Mouse (Mus musculus) B cell, adult 2 months (primary cell): Measurements from ENCODE around the gene Ccdc150.

Source experiments
- DNase-seq, 2 experiments: peaks; one replicate each; pipeline ENCODE4 v3.0.0; 2022

Ccdc150 gene

DNA sequence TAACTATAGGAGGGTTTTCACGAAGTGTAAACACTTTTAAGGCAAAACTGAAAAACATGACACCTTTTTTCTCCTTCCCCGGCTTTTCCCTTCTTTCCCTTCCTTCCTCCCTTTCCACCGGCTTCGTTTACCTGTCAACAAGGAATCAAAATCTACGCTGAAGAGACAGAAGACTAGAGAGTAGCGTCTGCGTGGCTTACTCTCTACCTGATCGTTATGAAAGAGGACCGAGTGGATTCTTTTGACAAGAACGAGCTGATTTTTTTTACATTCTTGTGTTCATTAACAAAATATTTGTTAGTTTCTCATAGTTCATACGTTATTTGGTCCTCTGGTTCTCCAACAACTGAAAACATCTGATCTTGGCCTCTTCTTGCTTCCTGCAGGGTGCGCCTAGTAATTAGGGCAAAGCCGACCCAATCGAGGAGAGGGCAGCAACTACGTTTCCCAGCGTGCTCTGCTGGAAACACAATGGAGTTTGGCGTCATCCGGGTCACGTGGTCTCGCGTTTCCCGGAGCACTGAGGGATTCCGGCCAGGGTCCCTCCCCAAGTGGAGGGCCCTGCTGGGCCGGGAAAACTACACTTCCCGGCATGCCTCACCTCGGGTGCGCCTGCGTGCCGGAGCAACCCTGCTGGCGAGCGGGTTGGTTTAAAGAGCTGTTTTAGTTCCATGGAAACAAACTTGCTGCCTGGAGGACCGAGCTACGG is at the start of gene Ccdc150:
TSS of gene Ccdc150 (plus strand) at position 526 of the 709 bp plus-strand sequence.
- peak; percentile 59 to 66 for DNase-seq

DNA sequence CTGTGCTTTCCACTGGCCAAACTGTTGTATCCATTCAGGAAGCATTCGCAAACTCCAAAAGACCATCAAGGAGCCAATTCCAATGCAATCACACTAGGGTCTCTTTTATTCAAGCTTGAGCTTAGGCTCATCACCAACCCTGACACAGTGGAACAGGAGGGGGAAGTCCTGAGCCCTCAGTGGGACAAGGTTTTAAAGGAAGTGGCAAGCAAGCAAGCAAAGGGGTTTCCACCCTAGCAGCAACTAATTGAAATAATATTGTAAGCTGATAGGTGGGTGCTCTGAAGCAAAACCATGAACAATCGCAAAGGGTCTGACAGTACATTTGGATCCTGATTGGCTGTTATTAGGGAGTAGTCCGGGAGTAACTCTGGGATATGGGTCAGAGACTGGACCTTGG is 30.2 kb upstream of the Ccdc150 start:
- DNase-seq = no peak

DNA sequence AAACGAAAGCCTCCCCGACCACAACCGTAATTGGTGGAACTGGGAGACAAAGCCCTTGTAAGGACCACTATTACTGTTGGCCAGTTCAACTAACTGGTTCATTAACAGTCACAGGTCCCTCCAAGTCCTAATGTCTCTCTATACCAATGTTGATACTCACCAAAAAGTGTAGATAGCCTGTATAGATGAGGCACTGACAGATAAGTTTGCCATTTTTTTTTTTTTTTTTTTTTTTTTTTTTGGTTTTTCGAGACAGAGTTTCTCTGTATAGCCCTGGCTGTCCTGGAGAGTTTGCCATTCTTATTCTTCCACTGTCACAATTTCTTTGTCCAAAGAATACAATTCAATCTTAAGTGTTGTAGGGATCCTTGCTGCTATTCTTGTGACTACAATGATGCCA is 7.8 kb upstream of the Ccdc150 start:
- no peak for DNase-seq

DNA sequence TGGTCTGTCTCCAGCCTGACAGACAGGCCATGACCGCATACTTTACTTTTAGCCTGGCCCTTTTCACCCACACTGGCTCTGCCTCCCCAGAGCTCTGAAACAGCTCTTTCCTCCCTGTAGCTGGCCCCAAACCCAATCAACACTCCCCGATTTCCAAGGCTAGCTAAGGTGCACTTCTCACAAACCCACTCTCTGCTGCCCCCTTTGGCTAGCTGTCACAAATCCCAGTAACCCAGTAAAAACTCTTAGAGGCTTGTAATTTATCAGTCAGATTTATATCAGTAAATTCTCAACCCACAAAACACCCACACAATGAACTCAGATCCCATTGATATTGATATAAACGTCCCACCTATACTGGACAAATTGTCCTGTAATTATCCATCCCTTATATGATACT is 25.1 kb downstream of the Ccdc150 start:
- no peak for DNase-seq

DNA sequence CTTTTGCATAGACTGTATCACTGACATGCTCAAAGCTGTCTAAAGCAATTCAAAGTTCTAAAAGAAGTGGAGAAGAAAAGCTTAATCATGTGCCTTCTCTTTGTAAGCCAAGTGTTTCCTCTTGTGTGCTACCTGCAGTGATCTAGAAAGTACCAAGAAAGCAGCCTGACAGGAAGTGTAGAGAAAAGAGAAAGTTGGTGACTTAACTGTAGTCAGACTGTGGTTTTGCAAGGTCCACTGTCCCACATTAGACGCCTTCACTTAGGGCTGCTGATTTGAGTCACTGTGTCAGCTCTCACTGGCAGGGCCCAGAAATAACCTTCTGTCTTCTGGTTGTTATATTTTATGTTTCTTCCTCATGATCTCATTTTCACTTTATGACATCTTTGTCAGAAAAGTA is 29.1 kb downstream of the Ccdc150 start:
- DNase-seq = no peak

DNA sequence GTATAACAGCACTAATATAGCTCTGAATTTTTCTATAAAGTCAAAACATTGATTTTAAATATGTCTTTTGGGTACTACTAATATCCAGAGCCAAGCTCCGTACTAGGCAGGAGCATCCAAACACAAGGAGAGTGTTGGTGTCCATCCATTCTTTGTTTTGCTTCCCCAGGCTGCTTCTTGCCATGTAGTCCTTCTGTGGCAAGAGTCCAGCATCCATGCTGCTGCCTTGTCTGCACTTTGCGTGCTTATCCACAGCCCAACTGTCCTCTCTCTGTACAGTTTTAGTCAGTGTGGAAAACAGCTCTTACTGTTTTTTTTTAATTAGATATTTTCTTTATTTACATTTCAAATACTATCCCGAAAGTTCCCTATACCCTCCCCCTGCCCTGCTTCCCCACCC is 30.2 kb downstream of the Ccdc150 start:
- no peak for DNase-seq

DNA sequence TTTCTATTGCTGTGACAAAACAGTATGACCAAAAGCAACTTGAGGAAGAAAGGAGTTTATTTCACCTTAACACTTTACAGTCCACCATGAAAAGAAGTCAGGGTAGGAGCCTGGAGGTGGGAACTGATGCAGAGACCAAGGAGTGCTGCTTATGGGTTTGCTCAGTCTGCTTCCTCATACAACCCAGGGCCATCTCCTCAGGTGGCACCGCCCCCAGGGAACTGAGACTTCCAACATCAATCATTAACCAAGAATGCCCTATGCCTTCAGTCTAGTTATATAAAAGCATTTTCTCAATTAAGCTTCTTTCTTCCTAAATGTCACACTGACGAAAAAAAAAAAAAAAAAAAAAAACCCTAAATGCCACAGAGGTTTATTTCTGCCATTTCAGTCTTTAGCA is 55.9 kb downstream of the Ccdc150 start:
- DNase-seq = no peak

DNA sequence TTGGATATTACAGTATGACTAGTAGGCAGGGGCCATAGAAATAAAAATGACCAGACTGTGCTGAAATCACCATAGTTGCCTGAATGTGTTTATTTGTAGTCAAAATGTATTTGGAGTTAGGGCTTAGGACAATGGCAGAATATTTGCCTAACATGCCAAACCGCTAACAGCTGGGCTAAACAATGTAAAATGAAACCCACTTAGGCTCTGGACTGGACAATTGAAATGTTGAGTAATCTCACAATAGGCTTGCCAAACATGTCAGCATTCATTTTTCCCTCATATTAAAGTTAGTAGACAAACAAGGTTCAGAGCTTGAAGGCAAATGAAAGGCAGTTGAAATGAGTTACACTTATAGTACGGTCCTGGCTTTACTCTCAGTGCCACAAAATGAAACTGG is 76.2 kb downstream of the Ccdc150 start:
- DNase-seq = no peak

DNA sequence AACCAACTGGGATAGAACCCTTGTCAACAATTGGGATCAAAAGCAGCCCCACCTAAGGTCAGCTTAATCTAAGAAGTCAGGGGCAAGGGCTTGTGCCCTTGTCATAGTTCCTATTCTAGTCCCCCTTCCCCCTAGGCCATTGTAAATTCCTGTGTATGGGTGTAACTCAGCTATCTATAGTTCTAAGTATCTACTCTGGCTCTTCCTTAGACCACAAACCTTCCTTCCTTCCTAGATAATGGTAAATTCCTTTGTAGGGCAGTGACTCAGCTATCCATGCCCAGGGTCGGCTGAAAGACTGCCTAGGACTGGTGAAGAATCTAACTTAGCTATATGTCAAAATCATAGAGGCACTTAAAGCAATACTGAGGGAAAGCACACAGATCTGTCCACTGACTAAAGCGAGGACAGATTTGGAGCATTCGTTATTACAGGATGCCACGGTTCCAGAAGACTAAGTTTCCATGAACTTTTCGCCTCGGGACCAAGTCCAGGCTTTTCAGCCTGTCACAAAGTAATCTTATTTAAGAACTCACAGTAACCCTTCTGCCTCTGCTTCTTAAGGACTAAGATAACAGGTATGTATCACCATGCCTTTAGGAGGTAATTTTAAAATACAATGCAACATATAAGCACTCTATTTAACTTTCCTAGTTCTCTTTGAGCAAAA is 77.5 kb downstream of the Ccdc150 start:
- no peak for DNase-seq

DNA sequence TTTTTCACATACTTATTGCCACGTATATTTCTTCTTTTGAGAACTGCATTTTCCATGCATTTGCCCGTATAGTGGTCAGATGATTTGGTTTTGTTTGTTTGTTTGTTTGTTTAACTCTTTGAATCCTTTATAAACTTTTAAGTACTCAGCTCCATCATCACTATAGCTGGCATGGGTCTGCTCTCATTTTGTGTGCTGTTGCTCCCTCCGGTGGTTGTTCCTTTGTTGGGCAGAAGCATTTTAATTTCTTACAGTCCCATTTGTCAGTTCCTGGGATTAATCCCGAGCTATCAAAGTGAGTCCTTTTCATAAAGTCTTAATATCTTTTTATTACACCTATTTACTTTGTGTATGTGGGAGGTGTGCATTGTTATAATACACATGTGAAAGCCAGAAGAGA is 82.5 kb downstream of the Ccdc150 start:
- DNase-seq = peak; percentile 6 to 19

DNA sequence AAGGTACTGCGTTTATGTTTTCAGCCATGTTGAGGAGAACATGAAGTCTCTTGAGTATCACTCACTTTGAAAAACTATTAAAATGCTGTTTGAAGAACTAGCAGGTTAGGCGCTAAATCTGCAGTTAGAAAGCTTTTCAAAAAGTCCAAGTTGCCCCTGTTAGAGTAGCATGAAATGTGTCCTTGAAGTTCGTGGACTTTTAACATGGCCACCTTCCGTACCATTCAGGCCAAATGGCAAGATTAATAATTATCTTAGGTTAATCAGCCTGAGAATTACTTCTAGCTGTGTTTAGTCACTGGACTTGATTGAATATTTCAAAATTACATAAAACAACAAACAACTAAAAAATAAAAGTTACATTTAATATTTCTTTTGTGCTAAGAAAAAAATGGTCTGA is 104.3 kb downstream of the Ccdc150 start:
- DNase-seq = no peak

DNA sequence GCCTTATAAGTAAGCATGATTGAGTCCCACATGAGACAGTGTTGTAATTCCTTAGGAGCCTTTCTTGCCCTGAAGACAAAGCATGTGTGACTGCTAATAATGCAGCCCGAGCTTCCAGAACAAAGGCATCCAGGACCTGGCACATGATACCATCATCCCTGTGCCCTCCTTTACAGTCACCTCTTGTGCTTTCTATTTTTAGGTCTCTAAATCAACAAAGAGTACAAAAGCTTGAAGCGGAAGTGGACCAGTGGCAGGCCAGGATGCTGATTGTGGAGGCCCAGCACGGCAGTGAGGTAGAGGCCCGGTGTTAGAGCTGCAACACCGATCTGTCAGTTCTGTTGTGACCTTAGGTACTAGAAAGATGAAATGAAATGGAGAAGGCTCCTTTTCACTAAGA is 105.0 kb downstream of the Ccdc150 start:
- no peak for DNase-seq

DNA sequence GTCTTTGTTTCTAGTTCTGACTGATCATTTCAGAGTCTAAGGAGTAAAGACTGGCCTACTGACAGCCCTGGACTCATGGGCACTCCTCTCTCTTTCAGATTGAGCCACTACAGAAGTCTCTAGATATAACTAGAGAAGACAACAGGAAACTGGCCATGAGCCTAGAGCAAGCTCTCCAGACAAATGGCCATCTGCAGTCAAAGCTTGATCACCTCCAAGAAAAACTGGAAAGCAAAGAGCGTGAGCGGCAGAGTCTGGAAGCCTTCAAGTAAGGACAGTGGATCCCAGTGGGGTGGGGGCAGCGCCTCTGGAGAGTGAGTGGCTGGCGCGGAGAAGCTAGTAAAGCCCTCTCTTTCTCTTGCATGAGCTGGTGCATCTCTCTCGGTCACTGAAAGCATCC is 106.1 kb downstream of the Ccdc150 start:
- DNase-seq = no peak

DNA sequence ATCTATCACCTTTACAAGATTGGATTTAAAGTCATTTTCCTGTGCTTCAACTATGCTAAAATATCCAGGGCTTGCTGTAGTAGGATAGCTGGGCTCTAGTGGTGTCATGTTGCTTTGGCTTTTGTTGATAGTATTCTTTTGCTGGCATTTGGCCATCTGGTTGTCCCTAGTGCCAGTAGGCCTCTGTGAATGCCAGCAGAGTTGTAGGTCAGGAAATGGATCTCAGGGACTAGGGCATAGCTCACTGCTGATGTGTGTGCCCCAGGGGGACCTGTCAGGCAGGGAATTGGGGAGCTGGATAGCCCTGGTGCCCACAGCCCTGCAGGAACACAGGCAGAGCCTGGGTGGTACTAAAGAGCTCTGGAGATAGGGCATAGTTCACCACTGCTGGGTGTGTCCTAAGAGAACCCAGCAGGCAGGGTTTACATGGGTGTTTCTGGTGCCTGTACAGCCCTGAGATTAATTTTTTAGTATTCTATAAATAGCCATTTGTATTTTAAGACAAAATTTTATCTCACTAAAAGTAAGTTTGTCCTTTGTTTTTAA is 127.1 kb downstream of the Ccdc150 start:
- DNase-seq = no peak

DNA sequence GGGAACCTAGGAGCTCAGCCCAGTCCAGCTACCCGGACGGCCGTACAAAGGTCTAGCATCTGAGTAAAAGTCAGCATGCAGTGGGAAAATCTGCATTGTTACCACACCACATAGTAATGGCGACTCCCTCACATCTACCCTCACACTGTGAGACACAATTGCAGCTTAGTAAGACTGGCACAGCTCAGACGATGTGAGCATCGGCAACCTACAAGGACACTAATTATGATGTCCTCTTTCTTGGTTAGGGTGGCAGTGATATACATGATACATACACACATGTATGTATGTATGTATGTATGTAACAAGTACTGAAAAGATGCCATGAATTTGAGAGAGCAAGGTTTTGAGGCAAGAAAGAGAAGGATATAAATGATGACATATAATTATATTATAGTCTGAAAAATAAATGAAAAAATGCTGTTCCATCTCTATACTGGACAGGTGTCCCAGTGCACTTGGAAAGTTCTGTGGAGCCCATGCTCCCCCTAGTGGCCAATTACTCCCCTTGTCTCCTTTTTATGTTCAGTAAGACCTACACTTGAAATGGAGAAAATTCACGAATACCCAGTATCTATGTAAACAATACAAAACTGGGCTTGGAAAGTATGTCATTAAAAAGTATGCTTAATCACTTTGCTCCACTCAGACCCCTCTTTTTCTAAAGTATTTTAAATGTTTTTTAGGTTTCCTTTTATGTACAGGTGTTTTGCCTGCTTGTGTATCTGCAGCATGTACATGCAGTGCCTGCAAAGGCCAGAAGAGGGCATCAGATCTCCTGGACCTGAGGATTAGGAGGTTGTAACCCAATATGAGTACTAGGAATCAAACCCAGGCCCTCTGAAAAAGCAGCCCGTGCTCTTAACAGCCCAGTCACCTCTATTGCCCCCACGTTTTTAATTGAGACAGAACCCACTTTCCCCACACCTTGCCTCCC is 130.8 kb downstream of the Ccdc150 start:
- DNase-seq = peak; percentile 68 to 71

DNA sequence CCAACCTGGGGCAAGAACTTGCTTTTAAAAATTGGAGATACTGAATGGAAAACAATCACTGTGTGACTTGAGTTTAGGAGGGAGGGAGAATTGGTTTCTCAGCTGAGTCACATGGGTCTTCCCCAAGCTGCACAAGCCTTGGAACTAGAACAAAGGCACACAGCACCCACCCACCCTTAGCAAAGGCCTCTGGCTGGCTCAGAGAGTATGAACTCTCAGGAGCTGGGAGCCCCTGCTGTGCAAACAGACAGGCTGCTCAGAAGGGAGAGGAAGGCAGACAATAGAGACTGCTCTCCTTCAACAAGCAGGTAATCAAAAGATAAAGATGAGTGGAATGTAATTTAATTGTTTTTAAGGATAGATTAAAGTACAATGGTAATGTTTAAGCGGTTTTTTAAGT is 133.7 kb downstream of the Ccdc150 start:
- DNase-seq = no peak

DNA sequence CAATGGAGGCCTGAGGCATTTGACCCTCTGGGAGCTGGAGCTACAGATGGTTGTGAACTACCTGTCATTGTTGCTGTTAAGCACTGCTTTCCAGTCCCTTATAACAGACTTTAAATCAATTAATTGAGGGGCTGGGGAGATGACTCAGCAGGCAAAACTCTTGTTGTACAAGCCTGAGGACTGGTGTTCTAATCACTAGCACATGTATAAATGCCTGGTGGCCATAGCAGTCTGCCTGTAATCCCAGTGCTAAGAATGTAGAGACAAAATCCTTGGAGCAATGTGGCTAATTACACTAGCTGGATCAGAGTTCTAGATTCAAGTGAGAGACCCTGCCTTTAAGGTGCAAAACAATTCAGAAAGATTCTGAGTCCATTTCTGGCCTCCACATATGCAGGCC is 152.3 kb downstream of the Ccdc150 start:
- DNase-seq = no peak
